Mouse (Mus musculus) ES-E14 (cell line): ENCODE results near the gene Cd200r3.

Experiments
- CHD2 ChIP-seq: IDR thresholded peaks from 2 replicates; pipeline ENCODE4 v1.6.1; 2014; ENCODE audit warnings: mild to moderate bottlenecking, low read depth, low read length, inconsistent platforms
- MAFK ChIP-seq: IDR thresholded peaks from 2 replicates; pipeline ENCODE4 v1.6.1; 2014; ENCODE audit warnings: mild to moderate bottlenecking, low read depth, low read length, inconsistent platforms; ENCODE audit not compliant: insufficient read depth
- ZNF384 ChIP-seq: IDR thresholded peaks from 2 replicates; pipeline ENCODE4 v1.6.1; 2012; ENCODE audit warnings: low read depth, low read length, inconsistent platforms

- TF ChIP-seq MAFK: no peak
- TF ChIP-seq ZNF384: no peak
- no peak for TF ChIP-seq CHD2
These were observed 66.2 kb downstream of the Cd200r3 start for GRCm38 (mm10) chr16:45009634-45010033.
